Mouse (Mus musculus): ENCODE data around the gene Poln.

The Poln gene

DNA sequence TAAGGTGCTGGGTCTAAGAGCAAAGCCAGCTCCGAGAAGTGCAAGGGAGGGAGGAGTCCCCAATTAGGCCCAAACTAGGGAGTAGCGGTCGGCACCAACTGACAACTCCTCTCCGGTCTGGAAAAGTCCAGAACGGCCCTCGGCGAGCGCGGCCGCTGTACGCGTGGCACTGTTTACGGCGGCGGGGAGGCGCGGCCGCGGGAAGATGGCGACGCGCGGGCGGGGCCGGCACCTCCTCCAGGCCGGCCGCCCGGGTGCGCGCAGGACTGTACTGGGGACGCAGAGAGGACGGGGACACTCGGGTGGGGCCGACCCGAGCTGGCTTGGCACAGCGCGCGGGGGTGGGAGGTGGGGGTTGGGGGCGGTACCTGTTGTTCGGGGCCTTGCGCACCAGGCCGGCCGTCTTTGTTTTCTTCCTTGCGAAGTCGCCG lies 17.7 kb upstream of the Poln start:
- peak; percentile 48 to 53 for DNase-seq (ENCODE audit: low spot score in 2 of 2)

DNA sequence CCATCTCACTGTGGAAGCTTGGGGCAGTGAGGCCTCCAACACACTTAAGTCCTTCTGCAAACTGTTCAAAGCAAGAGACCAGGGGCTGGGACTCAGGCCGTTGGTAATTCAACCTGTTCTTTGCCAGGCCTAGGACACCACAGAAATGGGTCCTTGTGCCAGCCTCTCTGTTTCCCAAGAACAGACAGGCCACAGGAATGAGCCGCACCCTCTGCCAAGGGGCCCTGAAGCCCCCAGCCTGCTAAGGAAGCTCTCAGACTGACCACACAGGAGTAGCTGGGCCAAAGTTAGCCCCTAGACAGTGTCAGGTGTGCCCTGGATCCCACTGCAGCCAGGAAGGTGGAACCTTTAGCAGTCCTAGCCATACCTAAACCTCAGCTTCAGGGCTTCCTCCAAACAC lies 17.1 kb upstream of the Poln start:
- no peak for DNase-seq (ENCODE audit: low spot score in 2 of 2)

DNA sequence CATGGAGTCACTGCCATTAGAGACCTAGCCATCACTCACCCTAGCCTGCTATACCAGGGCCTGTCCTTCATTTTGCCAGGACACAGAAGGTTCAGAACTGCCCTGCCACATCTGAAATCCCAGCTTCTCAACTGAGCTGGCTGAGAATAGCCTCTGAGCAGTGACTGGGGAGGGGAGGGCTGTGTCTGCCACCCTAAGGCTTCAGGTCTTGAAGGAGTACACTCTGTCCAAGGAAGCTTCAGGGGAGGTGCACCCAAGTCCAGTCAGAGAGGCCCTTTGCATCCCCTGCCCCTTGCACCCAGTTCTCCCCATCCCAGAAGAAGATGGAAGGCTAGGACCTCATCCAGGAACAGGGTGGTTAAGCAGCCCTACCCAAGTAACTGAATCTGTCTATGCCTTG lies 16.5 kb upstream of the Poln start:
- no peak for DNase-seq (ENCODE audit: low spot score in 2 of 2)

DNA sequence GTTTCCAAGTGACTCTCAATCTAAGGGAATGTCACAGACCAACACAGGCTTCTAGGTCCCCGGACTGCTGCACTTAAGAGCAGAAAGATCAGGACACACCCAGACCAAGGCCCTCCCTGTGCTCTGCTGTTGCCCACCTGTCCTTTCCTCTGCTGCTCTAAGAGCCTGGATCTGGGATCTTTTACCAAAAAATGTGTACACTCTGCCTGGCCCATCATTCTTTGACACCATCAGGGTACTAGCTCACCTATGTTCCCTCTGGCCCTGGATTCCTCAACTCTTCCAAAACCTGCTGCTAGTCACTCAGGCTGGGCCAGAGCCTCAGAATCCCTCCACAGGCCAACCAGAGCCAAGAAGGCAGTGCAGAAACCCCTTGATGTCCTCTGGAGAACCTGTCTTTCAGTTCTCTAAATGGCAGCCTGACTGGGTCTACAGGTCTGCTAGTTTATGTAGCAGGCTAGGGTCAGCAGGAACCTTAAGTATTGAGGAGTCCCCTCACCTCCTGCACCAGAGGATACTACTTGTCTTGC lies 15.9 kb upstream of the Poln start:
- DNase-seq (ENCODE audit: low spot score in 2 of 2) = no peak

DNA sequence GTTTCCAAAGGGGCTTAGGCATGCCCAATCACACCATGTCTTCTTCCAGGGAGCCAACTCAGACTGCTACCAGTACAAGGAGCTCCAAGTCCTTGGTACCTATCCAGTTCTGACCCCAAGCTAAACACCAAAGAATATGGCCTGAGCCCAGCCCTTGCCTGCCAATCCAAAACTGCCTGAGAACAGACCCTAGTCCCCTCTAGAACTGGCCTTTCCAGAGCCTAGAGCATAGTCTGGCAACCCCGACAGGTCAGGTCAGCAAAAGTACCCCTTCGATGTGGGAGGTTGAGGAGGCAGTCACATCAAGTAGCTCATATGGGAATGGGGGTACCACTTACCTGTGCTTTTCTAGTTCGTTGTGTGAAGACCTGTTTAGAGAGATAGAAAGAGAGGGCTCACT lies 14.7 kb upstream of the Poln start:
- DNase-seq (ENCODE audit: low spot score in 2 of 2) = peak in 1 of 2 experiments; percentile 0

DNA sequence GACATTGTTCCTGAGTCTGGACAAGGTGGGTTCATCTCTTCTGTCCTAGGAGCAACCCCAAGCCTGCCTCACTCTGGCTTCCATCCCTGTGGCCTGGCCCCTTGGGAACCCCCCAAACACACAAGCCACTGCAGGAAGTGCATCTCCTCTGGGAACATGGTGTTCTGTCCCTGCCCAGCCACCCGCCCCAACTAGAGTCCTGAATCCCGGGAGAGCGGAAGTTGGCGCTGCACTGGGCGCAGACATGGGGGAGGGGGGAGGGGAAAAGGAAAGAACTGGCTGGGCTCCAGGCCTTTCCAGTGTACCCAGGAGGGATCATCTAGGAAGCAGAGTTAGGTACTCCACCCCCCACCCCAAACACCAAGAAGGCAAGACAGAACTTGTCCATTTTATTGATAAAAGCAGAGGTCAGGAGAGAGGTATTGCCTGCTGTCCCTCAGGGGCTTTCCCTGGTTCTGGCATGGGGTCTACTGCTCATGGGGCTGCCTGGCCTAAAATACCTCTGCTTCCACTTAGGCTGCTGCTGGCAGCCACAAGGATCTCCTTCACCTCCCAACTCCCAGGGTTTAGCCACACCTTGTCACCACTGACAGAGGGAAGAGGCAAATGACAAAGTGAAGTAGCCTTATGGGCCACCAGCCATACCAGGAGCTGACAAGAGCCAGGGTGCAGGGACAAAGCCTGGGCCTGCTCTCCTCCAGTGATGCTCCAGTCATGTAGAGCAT lies 14.1 kb upstream of the Poln start:
- DNase-seq (ENCODE audit: low spot score in 2 of 2) = peak in 1 of 2 experiments; percentile 0

DNA sequence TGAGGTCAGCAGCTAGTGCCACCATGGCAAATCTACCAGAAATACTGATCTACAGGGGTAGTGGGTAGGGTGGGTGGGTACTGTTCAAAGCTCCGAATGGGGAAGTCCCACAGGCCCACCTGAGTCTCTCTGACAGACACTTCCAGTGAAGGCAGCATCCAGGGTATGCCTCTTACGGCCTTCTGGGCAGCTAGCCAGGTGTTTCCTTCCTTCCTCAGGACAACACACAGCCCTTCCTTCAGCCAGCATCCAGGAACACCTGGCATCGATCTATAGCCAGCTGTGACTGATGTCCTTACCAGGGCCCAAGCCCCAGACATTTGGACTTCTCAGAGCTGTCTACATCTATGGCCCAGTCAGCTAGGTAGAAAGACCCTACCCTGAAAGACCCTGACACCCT lies 13.2 kb upstream of the Poln start:
- no peak for DNase-seq (ENCODE audit: low spot score in 2 of 2)

DNA sequence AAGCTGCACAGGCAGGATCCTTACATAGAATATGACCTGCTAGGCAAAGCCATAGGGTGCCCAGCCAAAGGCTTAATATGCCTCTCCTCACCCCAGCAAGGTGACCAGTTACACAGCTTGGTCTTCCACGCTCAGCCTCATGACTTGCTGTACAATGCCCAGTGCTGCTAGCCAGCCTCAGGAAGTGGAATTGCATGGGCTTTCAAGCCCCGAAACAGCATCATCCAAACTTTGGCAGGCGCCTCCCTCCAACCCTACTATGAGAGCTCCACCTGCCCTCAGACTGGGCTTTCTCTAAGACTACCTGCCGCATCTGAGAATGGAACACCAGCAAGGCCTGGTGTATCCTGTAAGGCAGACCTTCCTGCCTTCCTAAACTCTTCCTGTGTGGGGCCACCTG lies 8.6 kb upstream of the Poln start:
- DNase-seq (ENCODE audit: low spot score in 2 of 2) = no peak

DNA sequence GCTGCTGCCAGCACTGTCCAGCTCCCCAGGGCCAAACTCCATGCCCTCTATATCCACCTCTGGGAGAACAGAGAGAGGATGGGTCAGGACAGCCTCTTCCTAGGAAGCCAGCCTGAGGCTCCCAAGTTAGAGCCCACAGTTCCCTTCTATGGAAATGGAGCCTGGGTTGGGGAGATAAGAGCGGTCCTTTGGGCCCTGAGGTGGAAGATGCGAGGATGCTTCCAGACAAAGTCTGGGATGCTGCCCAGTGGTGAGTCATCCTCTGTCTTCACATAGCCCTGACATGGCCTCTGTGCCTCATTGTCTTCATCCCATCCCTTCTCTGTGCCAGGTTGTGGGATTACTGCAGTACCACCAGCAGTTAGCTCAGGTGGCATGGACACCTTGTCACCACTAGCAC lies 7.8 kb upstream of the Poln start:
- no peak for DNase-seq (ENCODE audit: low spot score in 2 of 2)

DNA sequence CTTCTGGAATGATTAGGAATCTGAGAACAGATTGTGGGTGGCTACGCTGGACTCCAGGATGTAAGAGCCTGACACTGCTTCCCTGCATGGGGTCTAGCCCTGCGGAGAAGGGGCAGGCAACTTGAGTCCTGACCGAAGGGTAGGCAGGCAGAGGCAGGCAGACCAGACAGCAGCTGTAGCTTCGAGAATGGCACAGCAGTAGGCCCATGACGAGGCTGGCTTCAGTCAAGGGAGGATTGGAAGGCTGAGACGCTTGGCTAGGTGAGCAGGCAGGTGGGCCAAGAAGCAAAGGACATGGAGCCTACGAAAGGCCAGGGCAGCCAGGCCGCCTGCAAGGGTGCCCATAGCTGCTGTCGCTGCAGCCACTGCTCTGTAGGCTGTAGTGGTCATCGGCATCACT lies 7.4 kb upstream of the Poln start:
- no peak for DNase-seq (ENCODE audit: low spot score in 2 of 2)

DNA sequence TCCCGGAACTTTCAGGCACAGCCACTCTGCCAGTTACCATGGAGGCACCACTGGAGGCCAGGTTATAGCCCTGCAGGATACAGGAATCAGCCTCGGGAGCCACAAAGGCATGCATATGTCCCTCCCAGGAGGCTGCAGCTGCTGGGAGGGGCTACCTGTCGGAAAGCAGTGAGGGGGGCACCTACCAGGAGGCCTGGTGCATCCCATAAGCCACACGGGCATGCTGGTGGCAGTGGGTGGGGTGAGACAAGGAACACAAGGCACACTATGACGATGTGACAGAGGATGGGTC lies 6.1 kb upstream of the Poln start:
- DNase-seq (ENCODE audit: low spot score in 2 of 2) = no peak

DNA sequence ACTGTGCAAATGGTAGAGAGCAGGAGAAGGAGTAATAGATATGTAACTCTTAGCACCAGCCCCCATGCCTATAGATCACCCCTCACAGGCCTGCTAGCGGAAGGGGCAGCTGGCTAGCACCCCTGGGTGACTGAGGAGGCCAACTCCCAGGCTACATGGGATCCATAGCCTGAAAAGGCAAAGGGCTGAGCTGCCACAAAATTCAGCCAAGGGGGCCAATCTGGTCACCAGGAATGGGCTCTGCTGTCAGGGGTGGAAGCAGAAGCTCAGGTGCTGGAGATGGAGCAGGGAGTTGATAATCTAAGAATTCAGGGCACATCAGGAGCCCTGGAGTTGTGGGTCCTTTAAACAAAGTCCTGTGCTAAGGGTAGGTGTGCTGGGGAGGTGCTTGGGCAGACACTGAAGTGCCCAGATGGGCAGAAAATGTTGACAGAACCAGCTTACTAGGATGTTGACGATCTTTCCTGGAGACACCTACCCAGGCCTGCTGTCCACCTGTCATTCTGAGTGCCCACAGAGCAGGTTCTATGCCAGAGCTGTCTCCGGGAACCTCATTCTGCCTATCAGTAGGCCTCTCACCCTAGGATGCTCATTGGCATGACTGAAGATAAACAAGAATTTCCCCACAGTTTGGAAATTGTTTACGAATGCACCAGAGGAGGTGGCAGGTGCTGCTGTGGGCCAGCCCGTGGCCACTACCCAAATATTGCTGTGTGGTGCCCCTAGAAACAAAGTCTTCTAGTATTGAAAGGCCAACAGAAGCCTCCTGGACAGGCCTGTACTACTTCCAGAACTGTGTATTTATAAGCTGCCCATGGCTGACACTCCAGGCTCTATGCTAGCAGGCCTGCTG lies 5.5 kb upstream of the Poln start:
- DNase-seq (ENCODE audit: low spot score in 2 of 2) = no peak

DNA sequence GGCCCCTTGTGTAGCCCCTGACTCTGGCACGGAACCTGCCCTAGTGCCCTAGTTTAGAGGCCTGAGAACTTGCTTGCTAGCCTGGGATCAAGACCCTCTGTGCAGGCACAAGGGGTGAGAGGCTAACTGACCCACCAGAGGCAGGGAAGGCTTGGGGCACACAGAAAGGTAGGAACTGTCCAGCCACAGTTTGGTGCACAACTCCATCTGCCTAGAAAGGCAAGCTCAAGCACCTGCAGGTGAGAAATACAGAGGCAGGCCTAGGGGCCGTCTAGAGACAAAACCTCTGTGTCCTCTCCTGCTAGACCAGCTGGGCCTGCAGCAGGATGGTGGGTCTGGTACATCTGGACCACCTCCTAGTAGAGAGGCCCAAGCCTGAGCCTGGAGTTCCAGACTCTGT lies 4.8 kb upstream of the Poln start:
- DNase-seq (ENCODE audit: low spot score in 2 of 2) = no peak

DNA sequence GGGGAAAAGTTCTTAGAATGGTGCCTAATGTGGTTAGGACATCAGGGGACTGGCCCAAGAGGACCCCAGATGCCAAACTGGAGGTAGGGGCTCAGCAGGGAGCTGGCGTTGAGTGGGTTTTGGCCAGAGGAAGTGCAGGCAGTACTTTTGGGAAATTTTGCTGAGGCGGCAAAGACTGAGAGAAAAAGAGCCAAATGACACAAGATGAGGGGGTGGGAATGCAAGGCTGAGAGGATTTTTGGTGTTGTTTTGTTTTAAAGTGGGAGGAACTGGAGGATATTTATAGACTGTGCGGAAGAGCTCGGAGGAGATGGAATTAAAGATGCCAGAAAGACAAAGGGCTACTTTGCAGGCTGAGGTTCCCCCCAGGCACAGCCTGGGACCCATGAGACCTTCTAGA lies 1.5 kb upstream of the Poln start:
- DNase-seq (ENCODE audit: low spot score in 2 of 2) = no peak

DNA sequence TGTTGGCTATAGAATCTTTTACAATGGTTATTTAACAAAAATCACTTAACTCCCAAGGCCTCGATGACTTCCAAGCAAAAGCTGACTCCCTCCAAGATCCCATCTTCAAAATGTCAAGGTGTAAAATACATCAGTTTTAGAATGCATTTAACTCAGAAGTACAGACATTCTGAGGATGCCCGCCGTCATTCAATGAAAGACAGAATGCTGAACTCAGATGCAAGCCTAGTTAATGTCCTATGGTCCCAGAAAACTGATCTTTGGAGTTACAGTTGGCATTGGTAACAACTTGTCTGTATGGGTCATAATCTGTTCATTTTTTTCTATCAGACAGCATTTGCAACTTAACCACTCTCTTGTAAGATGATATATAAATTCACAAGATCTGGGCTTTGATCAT lies 706 bp upstream of the Poln start:
- DNase-seq (ENCODE audit: low spot score in 2 of 2) = no peak

DNA sequence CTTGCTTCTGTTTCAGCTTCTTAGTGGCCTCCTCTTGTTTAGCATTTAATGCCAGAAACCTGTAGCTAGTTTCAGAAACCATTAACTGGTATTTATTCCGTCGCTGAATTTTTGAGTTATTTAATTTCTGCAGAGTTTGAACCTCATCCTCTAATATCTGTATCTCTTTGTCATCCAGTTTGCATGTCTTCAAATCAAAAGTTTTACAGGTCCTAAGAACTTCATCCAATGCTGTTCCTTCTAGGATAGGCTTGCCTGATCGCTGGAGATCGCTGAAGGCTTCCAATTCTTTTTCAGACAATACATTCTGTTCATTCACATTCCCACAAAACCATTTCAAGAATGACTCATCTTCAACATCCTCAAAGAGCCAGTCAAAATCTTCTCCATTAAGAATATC lies 1.4 kb downstream of the Poln start:
- DNase-seq (ENCODE audit: low spot score in 2 of 2) = no peak

DNA sequence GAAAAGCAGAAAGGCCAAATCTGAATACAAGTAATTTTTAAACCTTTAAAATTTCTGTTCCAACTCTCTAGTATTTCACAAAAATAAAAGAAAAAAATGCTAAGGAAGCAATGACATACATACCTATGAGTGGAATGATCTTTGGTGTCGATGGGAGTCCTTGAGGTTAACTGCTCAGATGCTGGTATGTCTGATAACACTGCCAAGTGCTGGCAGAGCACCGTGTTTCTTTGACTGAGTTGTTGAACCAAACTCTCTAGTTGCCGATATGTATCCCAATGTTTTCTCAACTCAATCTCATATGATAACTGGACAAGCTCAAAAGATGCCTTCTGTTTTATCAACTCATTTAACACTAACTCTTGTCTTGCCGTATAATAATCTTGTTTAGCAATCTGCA lies 3.5 kb downstream of the Poln start:
- no peak for DNase-seq (ENCODE audit: low spot score in 2 of 2)

DNA sequence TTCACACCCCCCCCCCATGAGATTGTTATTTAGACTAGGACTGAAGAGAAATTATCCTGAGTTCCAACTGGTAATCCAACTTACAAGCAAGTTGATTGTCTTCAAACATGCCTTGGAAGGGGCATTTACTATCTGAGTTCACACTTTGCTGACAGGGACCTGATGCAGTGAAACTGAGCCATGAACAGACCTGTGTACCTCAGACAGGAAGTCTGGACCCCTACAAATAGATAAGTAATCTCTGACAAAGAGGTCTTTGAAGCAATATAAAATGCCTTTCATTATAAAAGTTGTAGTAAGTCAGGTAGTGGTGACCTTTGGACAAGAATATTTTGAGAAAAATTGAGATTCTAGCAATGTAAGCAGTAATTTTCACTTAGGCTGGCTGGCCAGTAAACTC lies 20.8 kb downstream of the Poln start:
- no peak for DNase-seq (ENCODE audit: low spot score in 2 of 2)

DNA sequence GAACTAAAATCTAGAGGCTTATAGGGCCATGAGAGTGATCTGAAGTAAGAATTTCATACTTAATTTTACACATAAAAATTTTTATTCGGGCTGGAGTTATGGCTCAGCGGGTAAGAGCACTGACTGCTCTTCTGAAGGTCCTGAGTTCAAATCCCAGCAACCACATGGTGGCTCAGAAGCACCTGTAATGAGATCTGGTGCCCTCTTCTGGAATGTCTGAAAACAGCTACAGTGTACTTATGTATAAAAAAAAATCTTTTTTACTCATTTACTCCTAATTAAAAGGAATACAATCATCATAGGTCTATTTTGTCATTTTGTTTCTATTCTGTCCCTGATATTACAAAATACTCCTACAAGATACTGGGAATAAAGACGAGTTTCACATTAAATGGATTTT lies 21.7 kb downstream of the Poln start:
- no peak for DNase-seq (ENCODE audit: low spot score in 2 of 2)

DNA sequence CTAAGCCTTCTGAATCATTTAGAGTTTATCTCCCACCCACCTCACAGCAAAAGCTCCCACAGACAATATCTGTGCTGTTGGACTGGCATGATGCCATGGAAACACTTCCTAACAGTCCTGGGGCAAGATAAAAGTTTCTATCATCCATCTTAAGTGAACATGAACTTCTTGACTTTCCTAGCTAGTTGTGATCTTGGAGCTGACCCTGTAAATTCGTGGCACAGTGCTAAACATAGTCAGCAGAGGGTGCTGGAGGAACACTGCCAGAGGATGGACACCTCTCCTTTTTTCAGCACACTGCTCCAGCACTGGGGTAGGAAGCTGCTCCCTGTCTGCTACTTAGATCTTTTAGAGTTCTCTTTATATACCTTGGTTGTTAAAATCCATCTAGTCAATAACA lies 29.5 kb downstream of the Poln start:
- no peak for DNase-seq (ENCODE audit: low spot score in 2 of 2)

DNA sequence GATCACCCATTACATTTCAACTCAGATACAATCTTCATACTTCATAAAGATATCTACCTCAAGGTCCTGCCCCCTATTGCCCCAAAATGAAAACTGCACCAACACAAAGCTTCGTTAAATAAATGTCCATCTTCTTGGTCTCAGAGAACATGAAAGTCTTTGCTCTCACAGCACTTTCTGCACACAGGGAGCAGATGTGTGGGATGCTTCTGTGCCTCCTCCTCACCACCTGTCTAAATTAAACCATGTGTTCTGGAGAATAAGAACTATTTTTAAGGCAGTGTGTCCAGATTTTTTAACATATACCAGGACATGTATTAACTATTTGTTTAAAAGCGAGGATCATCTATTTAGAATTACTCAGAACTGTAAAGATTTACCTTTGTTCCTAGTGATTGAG lies 36.5 kb downstream of the Poln start:
- no peak for DNase-seq (ENCODE audit: low spot score in 2 of 2)

DNA sequence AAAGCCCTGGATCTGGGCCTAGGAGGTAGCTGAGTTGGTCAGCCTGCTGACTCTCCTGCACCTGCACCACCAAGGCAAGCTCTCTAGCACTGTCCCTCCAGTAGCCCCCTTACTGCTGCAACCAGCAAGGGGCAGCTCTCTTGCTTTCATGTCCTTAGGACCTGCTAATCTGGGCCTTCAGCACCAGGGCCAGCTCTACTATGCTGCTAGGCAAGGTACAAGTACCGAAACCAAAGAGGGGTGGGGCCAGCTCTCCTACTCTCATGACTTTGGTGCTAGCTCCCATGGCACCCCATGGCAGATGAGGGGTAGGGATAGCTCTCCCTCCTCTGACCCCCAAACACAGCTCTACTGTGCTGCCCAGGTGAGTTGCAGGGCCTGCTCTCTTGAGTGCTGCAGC lies 45.1 kb downstream of the Poln start:
- DNase-seq (ENCODE audit: low spot score in 2 of 2) = no peak

DNA sequence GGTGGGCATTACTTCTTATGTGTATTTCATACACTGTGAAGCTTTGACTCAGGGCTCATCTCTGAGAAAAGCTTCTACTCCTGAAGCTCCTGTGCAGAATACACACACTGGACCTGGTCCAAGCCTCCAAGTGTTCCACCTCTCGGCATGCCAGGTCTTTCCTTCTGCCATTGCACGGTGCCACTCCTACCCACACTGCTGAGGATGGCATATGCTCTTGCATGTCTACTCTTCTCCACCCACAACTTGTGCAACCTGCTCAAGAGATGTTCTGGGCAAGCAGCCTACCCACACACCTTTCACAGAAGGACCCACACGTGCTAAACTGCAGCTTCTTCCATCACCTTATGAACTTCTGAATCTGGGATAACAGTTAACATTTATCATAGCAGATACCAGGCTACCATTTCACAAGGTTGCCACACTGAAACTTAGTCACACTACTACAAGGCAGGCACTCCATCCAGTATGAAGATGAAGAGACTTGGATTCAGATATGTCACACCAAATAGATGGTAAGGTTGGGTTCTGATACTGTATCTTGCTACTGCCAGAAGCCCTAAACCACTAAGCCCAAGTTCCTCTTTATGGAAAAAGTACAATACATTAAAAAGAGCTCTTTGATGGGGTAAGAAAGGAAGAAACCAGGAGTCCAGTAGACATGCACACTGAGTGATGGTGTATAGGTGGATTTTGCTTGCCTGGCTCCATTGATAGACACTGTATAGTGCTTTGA lies 50.0 kb downstream of the Poln start:
- DNase-seq (ENCODE audit: low spot score in 2 of 2) = no peak
